Mouse (Mus musculus): ENCODE data around the gene Ttc7b.

DNA sequence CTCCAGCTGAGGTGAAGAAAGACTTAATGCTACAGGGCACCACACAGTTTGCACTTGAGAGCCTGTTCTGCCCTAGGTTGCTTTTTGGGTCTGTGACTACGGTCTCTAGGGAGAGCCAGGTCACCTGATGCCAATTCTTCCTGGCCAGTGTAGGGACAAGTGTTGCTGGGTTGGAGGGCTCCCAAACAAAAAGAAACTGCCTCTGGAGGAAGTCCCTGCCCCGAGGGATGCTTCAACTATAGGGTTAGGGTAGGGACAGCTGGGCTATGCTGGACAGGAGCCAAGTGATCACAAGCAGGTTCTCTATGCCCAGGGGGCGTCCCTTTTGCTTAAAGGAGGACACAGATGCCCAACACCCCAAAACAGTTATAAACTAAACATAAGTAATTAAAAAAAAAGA is 202.7 kb downstream of the Ttc7b start:
- TF ChIP-seq POLR2A (IDR thresholded peaks at IDR 0.05; ENCODE audit: borderline replicate concordance, extremely low read depth, low read depth, low read length) (no peak), CTCF (IDR thresholded peaks at IDR 0.05; ENCODE audit: insufficient read depth, low read length) (no peak)
